Mouse (Mus musculus): ENCODE results near the gene Olfr1023. TPM values are rescaled to one million over a fixed set of nuclear protein-coding genes. Genes with fewer than 3 reads are reported as not detected.

The Olfr1023 gene
- not detected for total RNA-seq (2021)
- long read RNA-seq, experiment 1 = 0 reads
- long read RNA-seq, experiment 2 = 0 reads

DNA sequence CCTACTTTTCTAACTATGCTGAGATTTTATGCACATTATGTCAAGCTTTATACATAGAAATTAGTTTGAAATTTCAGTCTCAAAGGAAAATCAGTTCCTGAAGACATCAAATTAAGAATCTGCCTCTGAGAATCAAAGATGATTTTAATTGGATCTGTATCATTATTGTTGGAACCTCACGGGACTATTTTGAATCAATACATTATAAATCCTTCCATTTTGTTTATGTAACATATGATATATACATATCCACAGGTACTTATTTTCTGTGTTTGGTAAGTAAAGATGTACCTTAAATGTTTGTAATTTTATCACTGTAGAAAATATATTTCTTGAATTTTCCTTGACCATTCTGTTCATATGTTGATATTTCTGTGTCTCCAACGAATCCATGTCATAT lies at the start of gene Olfr1023:
TSS of gene Olfr1023 (plus strand) at position 301 of the 400 bp plus-strand sequence.
- no peak for DNase-seq

DNA sequence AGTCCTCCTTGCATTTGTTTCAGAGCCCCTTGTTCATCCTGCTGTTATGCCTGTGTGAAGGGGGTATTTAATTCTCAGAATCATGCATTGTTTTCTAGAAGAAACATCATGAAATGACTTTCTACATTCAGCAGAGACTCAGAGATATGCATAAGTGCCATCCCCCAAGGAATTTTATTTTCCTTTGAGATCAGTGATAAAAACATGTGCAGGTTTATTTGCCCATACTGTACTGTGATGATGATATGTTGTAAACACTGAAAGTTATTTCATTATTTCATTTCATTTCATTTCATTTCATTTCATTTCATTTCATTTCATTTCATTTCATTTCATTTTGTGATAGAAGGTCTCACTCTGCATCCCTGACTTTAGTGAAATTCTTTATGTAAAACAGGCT lies 40.1 kb upstream of the Olfr1023 start, which contains the start of gene Olfr1019:
TSS of gene Olfr1019 (minus strand) at position 101 of the 400 bp plus-strand sequence.
- no peak for DNase-seq

DNA sequence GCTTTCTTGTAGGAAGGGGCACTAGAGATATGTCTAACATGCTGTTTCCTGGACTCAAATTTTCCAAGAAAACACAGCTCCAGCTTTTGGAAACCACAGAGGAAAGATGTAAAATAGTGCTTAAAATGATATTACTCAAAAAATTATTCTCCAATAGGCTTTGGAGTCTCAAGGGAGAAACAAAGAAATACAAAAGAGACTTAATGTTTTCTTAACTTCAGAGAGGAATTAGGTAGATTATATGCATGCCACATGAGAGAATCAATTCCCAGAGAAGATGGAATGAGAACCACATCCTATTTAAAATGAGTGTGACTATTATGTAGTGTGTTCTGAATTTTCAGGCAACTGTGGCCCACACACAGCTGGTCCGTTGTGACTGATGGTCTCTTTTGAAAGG lies 38.7 kb upstream of the Olfr1023 start, which contains the start of gene Olfr1020:
TSS of gene Olfr1020 (plus strand) at position 301 of the 400 bp plus-strand sequence.
- DNase-seq = no peak

DNA sequence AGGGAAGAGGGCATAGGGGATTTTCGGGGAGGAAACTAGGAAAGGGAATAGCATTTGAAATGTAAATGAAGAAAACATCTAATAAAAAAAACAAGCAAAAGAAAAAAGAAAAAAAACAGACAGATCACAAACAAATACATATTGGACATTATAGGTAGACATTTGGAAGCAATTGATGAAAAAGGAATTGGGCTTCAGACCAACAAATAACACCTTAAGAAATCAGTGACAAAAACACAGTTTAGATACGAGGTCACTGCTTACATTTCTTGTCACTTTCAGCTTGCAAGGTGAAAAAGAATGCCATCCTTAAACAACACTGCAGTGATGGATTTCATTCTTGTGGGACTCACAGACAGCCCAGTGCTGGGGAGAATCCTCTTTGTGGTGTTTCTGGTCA lies 17.1 kb upstream of the Olfr1023 start, which contains the start of gene Olfr1022:
TSS of gene Olfr1022 (plus strand) at position 301 of the 400 bp plus-strand sequence.
- no peak for DNase-seq

DNA sequence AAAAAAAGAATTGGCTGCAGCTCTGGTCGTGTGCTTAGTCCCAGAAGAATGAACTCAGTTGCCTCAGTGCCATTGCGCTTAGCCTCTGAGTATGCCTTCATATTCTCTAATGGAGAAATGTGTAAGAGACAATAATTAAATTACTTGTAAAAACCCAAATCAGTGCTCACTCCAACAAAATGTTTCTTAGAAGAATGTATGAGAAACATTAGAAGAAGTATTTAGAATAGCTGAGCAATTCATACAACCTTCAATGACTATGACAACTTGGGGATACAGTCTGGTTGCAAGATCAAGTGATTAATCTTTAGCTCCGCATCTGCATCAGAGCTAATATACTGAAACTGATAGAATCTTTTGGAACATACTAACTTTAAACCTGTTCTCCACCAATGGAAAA lies 19.5 kb downstream of the Olfr1023 start, which contains the start of gene Olfr1024:
TSS of gene Olfr1024 (minus strand) at position 101 of the 400 bp plus-strand sequence.
- DNase-seq = no peak

DNA sequence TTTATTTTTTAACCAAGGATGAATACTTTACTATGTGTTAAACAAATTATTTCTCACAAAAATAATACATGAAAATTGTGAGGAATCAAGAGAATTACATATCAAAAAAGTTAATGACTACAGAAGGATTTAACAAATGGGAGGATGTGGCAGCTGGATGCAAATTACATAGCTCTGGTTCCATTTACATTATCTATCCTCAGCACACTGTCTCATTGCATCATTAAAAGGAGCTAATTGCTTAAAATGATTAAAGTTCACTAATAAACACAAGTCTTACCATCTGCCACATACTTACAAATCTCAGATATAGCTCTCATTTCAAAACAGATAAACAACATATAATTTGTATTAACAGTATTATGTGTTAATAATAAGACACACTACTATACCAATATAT lies 27.8 kb downstream of the Olfr1023 start:
- DNase-seq = no peak

DNA sequence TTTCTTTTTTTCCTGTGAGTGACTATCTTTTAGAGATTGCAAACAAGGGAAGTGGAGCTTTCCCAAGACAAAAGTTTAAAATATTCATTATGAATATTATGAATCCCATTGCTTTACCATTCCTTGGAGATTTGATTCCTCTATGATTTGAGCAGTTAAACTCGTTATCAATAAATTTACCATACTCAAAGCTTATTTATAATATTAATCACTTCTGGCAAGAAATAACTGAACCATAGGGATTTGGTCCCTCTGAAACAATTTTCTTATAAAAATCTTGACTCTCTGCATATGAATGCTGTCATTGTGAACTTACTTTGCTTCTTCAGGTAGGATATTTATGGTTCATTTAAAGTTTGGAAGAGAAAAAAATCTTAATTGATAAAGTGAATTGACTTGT lies 29.5 kb downstream of the Olfr1023 start, which contains the start of gene Olfr1025-ps1:
TSS of gene Olfr1025-ps1 (plus strand) at position 301 of the 400 bp plus-strand sequence.
- no peak for DNase-seq

DNA sequence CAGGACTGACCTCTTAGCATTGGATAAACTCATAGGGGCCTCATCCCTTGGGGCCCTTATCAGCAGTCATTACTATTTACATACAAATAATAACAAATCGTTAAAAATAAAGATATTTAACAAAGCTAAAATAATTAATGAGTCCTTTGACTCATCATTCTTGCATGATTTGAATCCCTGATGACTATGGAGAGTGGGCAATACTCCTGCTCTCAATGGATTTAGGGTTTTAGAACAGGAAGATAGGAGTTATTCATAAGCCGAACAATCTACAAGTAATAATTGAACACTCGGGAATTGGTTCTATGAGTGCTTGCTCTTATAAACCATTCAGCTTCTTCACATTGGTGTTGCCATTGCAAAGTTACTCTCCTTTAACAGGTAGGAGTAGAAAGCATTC lies 35.8 kb downstream of the Olfr1023 start, which contains the start of gene Olfr1026:
TSS of gene Olfr1026 (plus strand) at position 301 of the 400 bp plus-strand sequence.
- no peak for DNase-seq

Other genes with a start within 250 kb of the Olfr1023 start
- gene Olfr1002, start 234.9 kb upstream of the Olfr1023 start, total RNA-seq (2021) = not detected
- gene Olfr154, start 221.2 kb upstream of the Olfr1023 start, total RNA-seq (2021) = not detected
- gene Olfr1006, start 206.9 kb upstream of the Olfr1023 start, total RNA-seq (2021) = not detected
- gene Olfr1008, start 196.2 kb upstream of the Olfr1023 start, total RNA-seq (2021) = not detected
- under 1 TPM in 1 of 2 experiments, not detected in 1; 0.24 TPM for gene Olfr1009, start 170.2 kb upstream of the Olfr1023 start, total RNA-seq (2021)
- not detected for gene Olfr1012, start 122.9 kb upstream of the Olfr1023 start, total RNA-seq (2021)
- gene Olfr1013, start 118.5 kb upstream of the Olfr1023 start, total RNA-seq (2021) = under 1 TPM; 0.12 to 0.15 TPM
- gene Olfr1014, start 112.9 kb upstream of the Olfr1023 start, total RNA-seq (2021) = not detected
- not detected for gene Olfr1015, start 103.6 kb upstream of the Olfr1023 start, total RNA-seq (2021)
- gene Olfr1016, start 83.1 kb upstream of the Olfr1023 start, total RNA-seq (2021) = not detected
- not detected for gene Olfr1018, start 67.2 kb upstream of the Olfr1023 start, total RNA-seq (2021)
- gene Olfr1019, start 40.2 kb upstream of the Olfr1023 start, total RNA-seq (2021) = not detected
- not detected for gene Olfr1020, start 38.6 kb upstream of the Olfr1023 start, total RNA-seq (2021)
- gene Olfr1022, start 17.0 kb upstream of the Olfr1023 start, total RNA-seq (2021) = not detected
- not detected for gene Olfr1024, start 19.4 kb downstream of the Olfr1023 start, total RNA-seq (2021)
- not detected for gene Olfr1025-ps1, start 29.6 kb downstream of the Olfr1023 start, total RNA-seq (2021)
- gene Olfr1026, start 35.9 kb downstream of the Olfr1023 start, total RNA-seq (2021) = not detected
- gene Olfr1028, start 64.8 kb downstream of the Olfr1023 start, total RNA-seq (2021) = not detected
- not detected for gene Olfr1029, start 88.3 kb downstream of the Olfr1023 start, total RNA-seq (2021)
- not detected for gene Olfr1030, start 93.6 kb downstream of the Olfr1023 start, total RNA-seq (2021)
- gene Olfr1031, start 104.7 kb downstream of the Olfr1023 start, total RNA-seq (2021) = not detected
- not detected for gene Olfr1032, start 119.9 kb downstream of the Olfr1023 start, total RNA-seq (2021)
- 1 to 10 TPM; 2.8 to 3.9 TPM for gene Olfr1033, start 135.0 kb downstream of the Olfr1023 start, total RNA-seq (2021)
- under 1 TPM; 0.12 to 0.15 TPM for gene Olfr1034, start 160.2 kb downstream of the Olfr1023 start, total RNA-seq (2021)
- gene Olfr1036, start 188.4 kb downstream of the Olfr1023 start, total RNA-seq (2021) = not detected
- gene Olfr1037, start 201.7 kb downstream of the Olfr1023 start, total RNA-seq (2021) = not detected